Mouse (Mus musculus): ENCODE results near the gene Olfr44. TPM values are rescaled to one million over a fixed set of nuclear protein-coding genes. Genes with fewer than 3 reads are reported as not detected.

Olfr44 gene
- polyA plus RNA-seq (2016; fragmentation: Nextera tagmentation; extraction: Ambion mirVana): not detected in 2 replicates

DNA sequence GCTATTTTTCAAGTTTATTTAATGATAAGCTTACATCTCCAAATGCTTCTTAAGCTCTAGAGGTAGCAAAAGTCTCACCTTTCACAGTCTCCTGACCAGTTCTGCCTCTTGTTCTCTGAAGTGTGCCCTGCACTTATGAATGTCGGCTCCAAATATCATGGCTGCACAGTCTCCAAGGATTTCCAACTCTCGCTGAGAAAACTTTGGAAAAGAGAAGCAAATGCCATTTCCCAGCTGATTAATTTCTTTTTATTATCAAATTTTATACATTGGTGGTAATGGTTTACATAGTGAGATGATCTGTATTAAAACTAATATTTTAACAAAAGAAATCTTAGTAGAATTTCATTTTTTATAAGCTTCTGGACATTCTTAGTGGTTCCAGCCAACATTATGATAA, at the start of gene Olfr44:
Gene Olfr44, minus strand, starts transcription at position 101 of the 400 bp plus-strand sequence.
- Histone ChIP-seq H3K9ac (no peak within 1 kb of the TSS), H3K4me3 (no peak within 1 kb of the TSS), H3K36me3 (no peaks in the 10 kb centered on the region), H3K9me3 (replicated peaks) (no peaks in the 10 kb centered on the region), H3K27me3 (replicated peaks) (no peaks in the 10 kb centered on the region), H3K4me2 (no peak within 1 kb of the TSS), H3K4me1 (replicated peaks) (no peaks in the 10 kb centered on the region), H3K27ac (ENCODE audit: poor library complexity, severe bottlenecking) (no peak within 1 kb of the TSS)
- 84% methylated on average over 2 of the region's 2 CpGs for WGBS
- ATAC-seq (ENCODE audit: insufficient number of reproducible peaks, low FRiP score): no peak

DNA sequence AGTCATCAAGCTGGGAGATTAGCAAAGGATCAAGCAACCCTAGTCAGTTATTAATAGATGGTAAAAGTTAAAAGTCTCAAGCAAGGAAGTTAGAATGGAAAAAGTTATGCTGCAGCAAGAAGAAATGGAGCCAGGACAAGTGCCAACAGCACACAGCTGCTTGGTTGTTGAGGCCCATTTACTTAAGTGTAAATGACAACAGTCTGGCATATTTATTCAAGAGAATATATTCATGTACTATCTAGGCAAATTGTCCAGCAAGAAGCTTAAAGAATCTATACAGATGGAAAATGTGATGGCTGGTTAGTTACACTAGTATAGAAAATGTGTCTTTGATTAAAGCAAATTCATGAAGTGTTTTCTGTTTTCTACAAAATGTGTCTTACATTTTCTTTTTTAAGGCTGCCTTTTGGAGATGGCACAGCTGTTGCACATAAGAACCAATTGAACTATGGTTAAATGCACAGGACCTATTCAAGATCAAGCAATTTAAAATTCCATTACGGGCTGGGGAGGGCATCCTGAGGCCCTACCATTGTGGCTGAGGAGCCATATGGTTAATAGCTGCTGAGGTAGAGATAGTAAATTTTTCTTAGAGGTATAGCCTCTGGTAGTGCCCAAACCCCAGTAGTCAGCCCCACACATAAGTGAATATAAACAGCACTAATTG, 30.0 kb upstream of the Olfr44 start:
- no peaks in the 10 kb centered on the region for H3K9me3 ChIP-seq (replicated peaks)
- no peak overlapping the region for H3K9ac ChIP-seq
- H3K27me3 ChIP-seq (replicated peaks): no peaks in the 10 kb centered on the region
- no peaks in the 10 kb centered on the region for H3K4me1 ChIP-seq (replicated peaks)
- 79% methylated on average over 1 of the region's 1 CpGs for WGBS
- H3K36me3 ChIP-seq: no peaks in the 10 kb centered on the region
- no peak overlapping the region for H3K4me2 ChIP-seq
- H3K27ac ChIP-seq (ENCODE audit: poor library complexity, severe bottlenecking): no peak overlapping the region
- no peak for ATAC-seq (ENCODE audit: insufficient number of reproducible peaks, low FRiP score)
- no peak overlapping the region for H3K4me3 ChIP-seq

DNA sequence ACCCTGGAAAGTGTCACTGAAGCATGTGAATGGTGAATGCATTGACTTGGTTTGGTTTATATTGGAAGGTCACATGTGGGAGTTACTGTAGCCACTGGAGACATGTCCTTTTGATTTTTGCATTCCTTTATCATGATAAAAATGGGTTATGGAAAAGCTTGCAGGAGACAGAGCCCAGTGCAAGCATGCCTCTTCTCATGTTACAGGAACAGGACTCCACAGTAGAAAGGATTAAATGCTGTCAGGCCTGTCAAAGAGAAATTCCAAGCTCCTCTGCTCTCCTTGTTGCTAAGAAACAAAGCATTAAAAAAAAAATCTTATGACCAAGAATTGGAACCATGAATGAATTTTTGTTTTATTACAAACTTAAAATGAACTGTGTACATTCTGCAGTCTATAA, 24.8 kb upstream of the Olfr44 start:
- Histone ChIP-seq H3K36me3 (no peaks in the 10 kb centered on the region), H3K9me3 (replicated peaks) (no peaks in the 10 kb centered on the region), H3K27ac (ENCODE audit: poor library complexity, severe bottlenecking) (no peak overlapping the region), H3K27me3 (replicated peaks) (no peaks in the 10 kb centered on the region), H3K4me3 (no peak overlapping the region), H3K4me2 (no peak overlapping the region), H3K4me1 (replicated peaks) (0 out of 2 replicates have a peak, but pooled peaks cover 3% of the 10 kb centered on the region), H3K9ac (no peak overlapping the region)
- ATAC-seq (ENCODE audit: insufficient number of reproducible peaks, low FRiP score): no peak

- H3K36me3 ChIP-seq: no peaks in the 10 kb centered on the region
- H3K4me1 ChIP-seq (replicated peaks): 0 out of 2 replicates have a peak, but pooled peaks cover 3% of the 10 kb centered on the region
Observed at GRCm38 (mm10) chr9:39515531-39515930, 21.7 kb upstream of the Olfr44 start, which contains the start of gene Olfr957. Gene Olfr957 (minus strand): TSS chr9:39515809.

DNA sequence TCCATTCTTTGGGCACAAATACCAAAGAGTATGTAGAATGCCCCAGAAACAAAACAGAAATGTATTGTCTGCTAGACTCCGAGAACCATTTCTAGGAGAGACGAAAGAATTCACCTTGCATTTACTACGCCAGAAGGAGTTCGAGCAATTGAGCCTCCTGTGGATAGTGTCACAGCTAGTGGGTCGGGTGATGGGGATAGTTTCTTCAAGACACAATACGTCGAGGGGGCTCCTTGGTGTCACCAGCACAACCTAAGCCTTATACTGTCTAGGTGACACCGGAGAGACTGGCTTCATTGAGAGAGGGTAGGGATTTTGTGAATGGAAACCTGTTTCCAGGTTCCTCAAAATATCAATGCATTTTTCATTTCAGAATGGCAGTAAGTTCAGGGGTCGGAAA, 15.6 kb upstream of the Olfr44 start:
- H3K4me1 ChIP-seq (replicated peaks): no peaks in the 10 kb centered on the region
- H3K27ac ChIP-seq (ENCODE audit: poor library complexity, severe bottlenecking): no peak overlapping the region
- no peaks in the 10 kb centered on the region for H3K27me3 ChIP-seq (replicated peaks)
- no peak overlapping the region for H3K9ac ChIP-seq
- no peaks in the 10 kb centered on the region for H3K9me3 ChIP-seq (replicated peaks)
- H3K4me2 ChIP-seq: no peak overlapping the region
- no peak overlapping the region for H3K4me3 ChIP-seq
- 71% methylated on average over 9 of the region's 9 CpGs for WGBS
- no peaks in the 10 kb centered on the region for H3K36me3 ChIP-seq
- no peak for ATAC-seq (ENCODE audit: insufficient number of reproducible peaks, low FRiP score)

More at GRCm38 (mm10) chr9:39515531-39515930, 21.7 kb upstream of the Olfr44 start, which contains the start of gene Olfr957:
- H3K9ac ChIP-seq: no peak within 1 kb of the TSS
- H3K27me3 ChIP-seq (replicated peaks): no peaks in the 10 kb centered on the region
- 69% methylated on average over 3 of the region's 3 CpGs for WGBS
- H3K9me3 ChIP-seq (replicated peaks): no peaks in the 10 kb centered on the region
- no peak within 1 kb of the TSS for H3K4me2 ChIP-seq
- ATAC-seq (ENCODE audit: insufficient number of reproducible peaks, low FRiP score): no peak
- H3K4me3 ChIP-seq: no peak within 1 kb of the TSS
- H3K27ac ChIP-seq (ENCODE audit: poor library complexity, severe bottlenecking): no peak within 1 kb of the TSS

GRCm38 (mm10) chr9:39508998-39509397, 15.2 kb upstream of the Olfr44 start:
- H3K27me3 ChIP-seq (replicated peaks): no peaks in the 10 kb centered on the region
- no peak for ATAC-seq (ENCODE audit: insufficient number of reproducible peaks, low FRiP score)
- WGBS: 9% methylated on average over 6 of the region's 6 CpGs
- H3K36me3 ChIP-seq: no peaks in the 10 kb centered on the region
- no peak overlapping the region for H3K9ac ChIP-seq
- H3K4me3 ChIP-seq: no peak overlapping the region
- H3K4me1 ChIP-seq (replicated peaks): no peaks in the 10 kb centered on the region
- no peak overlapping the region for H3K4me2 ChIP-seq
- H3K9me3 ChIP-seq (replicated peaks): no peaks in the 10 kb centered on the region
- H3K27ac ChIP-seq (ENCODE audit: poor library complexity, severe bottlenecking): no peak overlapping the region

DNA sequence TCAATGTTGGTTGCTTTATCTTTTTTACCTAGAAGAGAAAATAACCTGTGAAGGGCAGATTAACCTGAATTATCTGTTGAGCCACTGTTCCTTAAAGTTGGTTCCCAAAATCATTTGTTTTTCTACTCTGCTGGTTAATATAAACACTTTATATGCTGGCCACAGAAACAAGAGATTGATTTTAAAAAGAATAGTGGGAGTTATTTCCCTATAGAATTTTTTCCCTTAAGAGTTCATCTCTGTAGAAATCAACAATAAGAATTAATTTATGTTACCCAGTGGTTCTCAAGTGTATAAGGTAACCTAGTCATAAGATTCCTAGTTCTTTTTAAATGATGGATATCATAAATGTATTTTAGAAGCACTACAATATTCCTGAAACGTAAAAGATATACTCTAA, 22.0 kb downstream of the Olfr44 start, which contains the start of gene Olfr955:
Gene Olfr955, minus strand, starts transcription at position 101 of the 400 bp plus-strand sequence.
- 51% methylated on average over 1 of the region's 1 CpGs for WGBS
- Histone ChIP-seq H3K4me2 (no peak within 1 kb of the TSS), H3K36me3 (no peaks in the 10 kb centered on the region), H3K27me3 (replicated peaks) (no peaks in the 10 kb centered on the region), H3K27ac (ENCODE audit: poor library complexity, severe bottlenecking) (no peak within 1 kb of the TSS), H3K9ac (no peak within 1 kb of the TSS), H3K4me3 (no peak within 1 kb of the TSS), H3K9me3 (replicated peaks) (no peaks in the 10 kb centered on the region), H3K4me1 (replicated peaks) (no peaks in the 10 kb centered on the region)
- ATAC-seq (ENCODE audit: insufficient number of reproducible peaks, low FRiP score): no peak

- Histone ChIP-seq H3K27me3 (replicated peaks) (no peaks in the 10 kb centered on the region), H3K4me3 (no peak within 1 kb of the TSS), H3K36me3 (no peaks in the 10 kb centered on the region), H3K9me3 (replicated peaks) (no peaks in the 10 kb centered on the region), H3K4me1 (replicated peaks) (no peaks in the 10 kb centered on the region), H3K4me2 (no peak within 1 kb of the TSS), H3K9ac (no peak within 1 kb of the TSS), H3K27ac (ENCODE audit: poor library complexity, severe bottlenecking) (no peak within 1 kb of the TSS)
- ATAC-seq (ENCODE audit: insufficient number of reproducible peaks, low FRiP score): no peak
- 73% methylated on average over 6 of the region's 6 CpGs for WGBS
Observed at GRCm38 (mm10) chr9:39456401-39456800, 37.4 kb downstream of the Olfr44 start, which contains the start of gene Olfr954. Gene Olfr954 (plus strand): TSS chr9:39456701.

Other genes with a start within 250 kb of the Olfr44 start
- gene Olfr1537, start 244.0 kb downstream of the Olfr44 start, polyA plus RNA-seq (2016; fragmentation: Nextera tagmentation; extraction: Ambion mirVana): not detected in 2 replicates
- gene Olfr945, start 217.2 kb downstream of the Olfr44 start, polyA plus RNA-seq (2016; fragmentation: Nextera tagmentation; extraction: Ambion mirVana): not detected in 2 replicates
- not detected in 2 replicates for gene Olfr948, start 167.9 kb downstream of the Olfr44 start, polyA plus RNA-seq (2016; fragmentation: Nextera tagmentation; extraction: Ambion mirVana)
- gene Olfr951, start 106.6 kb downstream of the Olfr44 start, polyA plus RNA-seq (2016; fragmentation: Nextera tagmentation; extraction: Ambion mirVana): not detected in 2 replicates
- not detected in 2 replicates for gene Olfr952, start 66.8 kb downstream of the Olfr44 start, polyA plus RNA-seq (2016; fragmentation: Nextera tagmentation; extraction: Ambion mirVana)
- not detected in 2 replicates for gene Olfr954, start 37.3 kb downstream of the Olfr44 start, polyA plus RNA-seq (2016; fragmentation: Nextera tagmentation; extraction: Ambion mirVana)
- gene Olfr955, start 22.1 kb downstream of the Olfr44 start, polyA plus RNA-seq (2016; fragmentation: Nextera tagmentation; extraction: Ambion mirVana): not detected in 2 replicates
- gene Olfr957, start 21.8 kb upstream of the Olfr44 start, polyA plus RNA-seq (2016; fragmentation: Nextera tagmentation; extraction: Ambion mirVana): not detected in 2 replicates
- gene Olfr958, start 60.1 kb upstream of the Olfr44 start, polyA plus RNA-seq (2016; fragmentation: Nextera tagmentation; extraction: Ambion mirVana): not detected in 2 replicates
- gene Olfr959, start 81.6 kb upstream of the Olfr44 start, polyA plus RNA-seq (2016; fragmentation: Nextera tagmentation; extraction: Ambion mirVana): not detected in 2 replicates
- gene AW551984, start 110.4 kb upstream of the Olfr44 start, polyA plus RNA-seq (2016; fragmentation: Nextera tagmentation; extraction: Ambion mirVana): 11.0 and 11.4 TPM in 2 replicates
- not detected in 2 replicates for gene Olfr148, start 116.7 kb upstream of the Olfr44 start, polyA plus RNA-seq (2016; fragmentation: Nextera tagmentation; extraction: Ambion mirVana)
- not detected in 2 replicates for gene Olfr960, start 127.4 kb upstream of the Olfr44 start, polyA plus RNA-seq (2016; fragmentation: Nextera tagmentation; extraction: Ambion mirVana)
- gene Olfr961, start 151.1 kb upstream of the Olfr44 start, polyA plus RNA-seq (2016; fragmentation: Nextera tagmentation; extraction: Ambion mirVana): not detected in 2 replicates
- not detected in 2 replicates for gene Olfr963, start 173.2 kb upstream of the Olfr44 start, polyA plus RNA-seq (2016; fragmentation: Nextera tagmentation; extraction: Ambion mirVana)
- not detected in 2 replicates for gene Olfr149, start 213.1 kb upstream of the Olfr44 start, polyA plus RNA-seq (2016; fragmentation: Nextera tagmentation; extraction: Ambion mirVana)
- not detected in 2 replicates for gene Olfr965, start 217.4 kb upstream of the Olfr44 start, polyA plus RNA-seq (2016; fragmentation: Nextera tagmentation; extraction: Ambion mirVana)
- gene Olfr150, start 237.0 kb upstream of the Olfr44 start, polyA plus RNA-seq (2016; fragmentation: Nextera tagmentation; extraction: Ambion mirVana): not detected in 2 replicates